Mouse (Mus musculus) urinary bladder, postnatal 10 days (tissue): ENCODE results near the gene Btnl4.

Experiments
- DNase-seq: peaks from one replicate; pipeline ENCODE4 v3.0.0; 2022; ENCODE audit warnings: low spot score

The Btnl4 gene

DNA sequence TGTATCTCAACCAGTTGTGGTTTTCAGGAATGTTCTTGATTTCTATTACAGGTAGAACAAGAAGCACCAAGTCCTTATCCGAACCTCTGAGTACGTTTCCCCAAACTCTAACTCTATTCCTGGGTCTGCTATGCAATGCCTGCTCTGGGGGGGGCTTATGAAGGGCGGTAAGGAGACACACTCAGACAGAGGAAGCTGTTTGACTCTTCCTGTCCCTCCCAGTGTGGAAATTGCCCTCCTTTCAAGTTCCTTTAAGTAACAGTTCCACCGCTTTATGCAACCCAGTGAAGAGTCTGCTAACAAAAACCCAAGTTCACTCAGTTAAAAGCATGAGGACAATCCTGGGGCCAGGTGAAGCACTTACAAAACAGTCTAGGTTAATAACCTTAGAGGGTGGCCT lies 40.0 kb downstream of the Btnl4 start:
- no peak for DNase-seq

DNA sequence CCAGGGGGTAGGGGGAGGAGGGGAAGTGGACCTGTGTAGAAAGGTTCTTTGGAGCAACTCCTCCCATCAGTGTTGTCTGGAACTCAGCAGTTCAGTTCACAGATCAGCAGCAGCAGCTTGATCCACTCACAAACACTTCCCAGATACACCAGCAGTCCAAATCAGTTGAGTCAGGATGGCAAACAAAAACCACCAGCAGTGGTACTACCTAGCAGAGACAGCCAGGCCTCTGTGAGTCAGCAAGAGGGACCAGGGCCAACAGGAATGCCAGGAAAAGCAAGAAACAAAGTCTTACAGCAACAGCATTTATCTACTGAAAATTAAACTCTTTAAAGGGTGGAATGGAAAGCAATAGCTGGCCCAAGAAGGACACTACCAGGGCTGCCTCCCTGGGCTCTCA lies 49.5 kb downstream of the Btnl4 start:
- DNase-seq, result no peak

DNA sequence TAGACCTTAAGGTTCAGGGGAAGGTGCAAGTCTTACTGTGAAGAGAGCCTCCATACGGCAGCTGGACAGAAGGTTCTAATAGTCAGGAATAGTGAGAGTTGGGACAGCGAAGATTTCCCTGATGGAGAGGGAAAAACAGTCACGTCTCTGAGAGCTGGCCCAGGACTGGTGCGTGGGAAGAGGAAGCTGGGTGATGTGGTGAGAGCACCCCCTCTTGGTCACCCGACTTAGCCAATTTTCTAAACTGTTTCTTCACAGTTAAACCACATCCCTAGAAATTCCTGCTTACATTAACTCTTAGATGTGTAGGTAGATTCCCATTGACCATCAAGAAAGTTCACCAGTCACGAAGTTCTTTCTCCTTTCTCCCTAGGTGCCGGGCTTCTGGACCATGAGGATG lies 57.1 kb downstream of the Btnl4 start:
- DNase-seq, result no peak
